Mouse (Mus musculus): ENCODE results near the gene Nfe2l2. TPM values are rescaled to one million over a fixed set of nuclear protein-coding genes. Genes with fewer than 3 reads are reported as not detected.
"Not testable (repeated sequence)": the region's sequence is repeated elsewhere in the genome, so short reads cannot be mapped to it uniquely, and the experiment has no call there.

Gene Nfe2l2
- polyA plus RNA-seq, 1 experiment from 2014 or later, result 28.5 TPM

DNA sequence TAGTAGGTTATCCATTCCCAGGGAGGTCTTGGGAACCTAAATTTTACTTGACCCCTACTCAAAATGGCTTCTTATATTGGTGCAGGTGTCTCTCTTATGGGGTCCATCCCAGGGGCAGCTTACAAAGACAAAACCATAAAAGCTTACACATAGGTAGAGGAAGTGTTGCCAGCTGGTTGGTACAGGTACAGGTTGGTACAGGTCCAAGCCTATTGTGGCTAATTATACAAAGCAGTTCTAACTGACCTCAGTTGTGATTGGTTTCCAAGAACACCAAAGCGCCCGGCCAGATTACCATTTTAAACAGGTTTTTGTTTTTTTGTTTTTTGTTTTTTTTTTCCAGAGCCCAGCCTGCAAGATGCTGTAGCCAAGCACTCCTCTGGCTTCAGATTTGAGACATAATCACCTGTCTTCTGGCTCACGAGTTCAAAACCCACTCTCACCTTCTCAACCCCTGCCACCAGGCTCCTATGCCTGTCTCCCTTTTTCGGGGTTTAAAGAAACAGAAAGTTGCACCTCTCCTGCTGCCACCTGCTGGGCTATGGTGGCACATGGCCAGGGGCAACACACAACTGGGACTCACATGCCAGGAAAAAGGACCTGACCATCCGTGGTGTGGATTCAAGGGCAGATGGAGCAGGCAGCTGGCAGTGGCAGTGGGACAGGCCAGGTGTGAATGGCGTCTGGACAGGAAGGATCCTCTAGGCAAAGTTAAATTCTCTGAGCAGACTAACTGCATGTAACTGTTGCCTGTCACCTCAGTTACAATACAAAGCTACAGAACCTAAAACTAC, 68.0 kb downstream of the Nfe2l2 start:
- H3K4me3 ChIP-seq (ENCODE audit: low read depth, low read length), result no peak overlapping the region

DNA sequence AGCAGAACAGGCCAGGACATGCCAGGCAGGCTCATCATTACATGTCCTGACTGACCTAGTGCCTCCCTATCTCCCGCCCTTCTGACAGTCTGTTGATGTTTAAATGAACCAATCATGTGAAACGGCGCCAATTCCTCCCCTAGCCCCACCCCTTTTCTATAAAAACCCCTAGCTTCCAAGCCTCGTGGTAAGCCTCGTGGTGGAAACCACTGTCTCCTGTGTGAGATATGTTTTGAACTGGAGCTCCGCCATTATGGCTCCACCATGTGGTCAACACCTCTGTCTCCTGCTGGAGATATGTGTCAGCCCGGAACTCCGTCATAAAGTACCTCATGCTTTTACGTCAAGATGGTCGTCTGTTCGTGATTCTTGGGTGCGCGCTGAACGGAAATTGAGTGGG, 70.0 kb downstream of the Nfe2l2 start:
- not testable (repeated sequence) for H3K27me3 ChIP-seq (ENCODE audit: control insufficient read depth, insufficient read depth, low read length); H3K4me2 ChIP-seq (replicated peaks; ENCODE audit: low read depth, low read length); H3K27ac ChIP-seq (ENCODE audit: low read depth, low read length); H3K4me1 ChIP-seq (replicated peaks; ENCODE audit: control insufficient read depth, insufficient read depth, low read length); H3K36me3 ChIP-seq (ENCODE audit: control insufficient read depth, insufficient read depth, low read length); DNase-seq (ENCODE audit: low spot score); H3K9ac ChIP-seq (ENCODE audit: low read depth, low read length); H3K9me3 ChIP-seq (ENCODE audit: control insufficient read depth, low read length); ATAC-seq (ENCODE audit: low FRiP score); H3K4me3 ChIP-seq (ENCODE audit: low read depth, low read length)
- 94% methylated on average over 14 of the region's 14 CpGs for WGBS

More for the DNA sequence above, 68.0 kb downstream of the Nfe2l2 start:
- Histone ChIP-seq H3K9me3 (ENCODE audit: control insufficient read depth, low read length) (no peaks in the 10 kb centered on the region), H3K27ac (ENCODE audit: low read depth, low read length) (no peak overlapping the region), H3K4me2 (replicated peaks; ENCODE audit: low read depth, low read length) (no peak overlapping the region), H3K36me3 (ENCODE audit: control insufficient read depth, insufficient read depth, low read length) (no peaks in the 10 kb centered on the region), H3K9ac (ENCODE audit: low read depth, low read length) (no peak overlapping the region), H3K4me1 (replicated peaks; ENCODE audit: control insufficient read depth, insufficient read depth, low read length) (no peaks in the 10 kb centered on the region), H3K27me3 (ENCODE audit: control insufficient read depth, insufficient read depth, low read length) (no peaks in the 10 kb centered on the region)
- ATAC-seq (ENCODE audit: low FRiP score), result no peak
- DNase-seq (ENCODE audit: low spot score), result no peak
- 79% methylated on average over 6 of the region's 6 CpGs for WGBS

DNA sequence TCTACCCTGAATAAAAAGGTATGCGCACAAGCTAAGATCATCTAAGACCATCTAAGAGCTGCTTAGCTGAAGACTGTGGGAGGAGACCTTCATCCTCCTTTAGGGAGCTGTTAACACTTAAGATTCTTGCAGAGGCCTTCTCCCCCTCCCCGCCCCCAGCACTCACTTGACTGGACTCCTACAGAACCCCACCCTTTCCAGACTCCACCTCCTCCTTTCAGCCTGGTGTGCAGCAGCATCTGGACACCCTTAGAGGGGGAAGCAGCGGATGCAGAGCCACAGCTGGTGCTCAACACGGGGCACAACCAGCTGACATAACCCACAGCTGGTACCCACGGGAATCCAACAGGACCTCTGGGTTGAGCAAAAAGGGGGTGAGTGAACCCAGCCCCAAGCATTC, 70.7 kb downstream of the Nfe2l2 start:
- Histone ChIP-seq H3K4me2 (replicated peaks; ENCODE audit: low read depth, low read length) (no peak overlapping the region), H3K4me3 (ENCODE audit: low read depth, low read length) (no peak overlapping the region), H3K9ac (ENCODE audit: low read depth, low read length) (no peak overlapping the region), H3K4me1 (replicated peaks; ENCODE audit: control insufficient read depth, insufficient read depth, low read length) (no peaks in the 10 kb centered on the region), H3K27ac (ENCODE audit: low read depth, low read length) (no peak overlapping the region), H3K36me3 (ENCODE audit: control insufficient read depth, insufficient read depth, low read length) (no peaks in the 10 kb centered on the region), H3K9me3 (ENCODE audit: control insufficient read depth, low read length) (no peaks in the 10 kb centered on the region), H3K27me3 (ENCODE audit: control insufficient read depth, insufficient read depth, low read length) (no peaks in the 10 kb centered on the region)
- 77% methylated on average over 5 of the region's 5 CpGs for WGBS
- DNase-seq (ENCODE audit: low spot score) (no peak), ATAC-seq (ENCODE audit: low FRiP score) (no peak)

DNA sequence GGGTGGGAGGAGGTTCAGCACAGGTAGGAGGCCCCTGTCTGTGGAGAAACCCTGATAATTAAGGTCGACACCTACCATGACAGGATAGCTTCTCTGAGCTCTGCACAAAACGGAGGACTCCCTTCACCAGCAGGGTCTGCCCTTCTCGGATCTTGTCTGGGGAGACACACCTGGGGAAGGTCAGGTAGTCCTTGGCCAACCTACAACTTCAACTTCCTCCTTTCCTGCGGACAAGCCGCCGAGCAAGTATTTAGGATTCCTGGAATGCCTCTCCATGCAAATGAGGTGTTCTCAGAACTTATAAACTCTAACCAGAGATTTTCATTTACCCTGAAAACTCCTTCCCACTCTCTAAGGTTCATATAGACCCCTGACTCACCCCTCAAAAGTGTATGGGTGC, 71.1 kb downstream of the Nfe2l2 start:
- Histone ChIP-seq H3K9me3 (ENCODE audit: control insufficient read depth, low read length) (no peaks in the 10 kb centered on the region), H3K4me1 (replicated peaks; ENCODE audit: control insufficient read depth, insufficient read depth, low read length) (no peaks in the 10 kb centered on the region), H3K27ac (ENCODE audit: low read depth, low read length) (no peak overlapping the region), H3K4me3 (ENCODE audit: low read depth, low read length) (no peak overlapping the region), H3K9ac (ENCODE audit: low read depth, low read length) (no peak overlapping the region), H3K36me3 (ENCODE audit: control insufficient read depth, insufficient read depth, low read length) (no peaks in the 10 kb centered on the region), H3K4me2 (replicated peaks; ENCODE audit: low read depth, low read length) (no peak overlapping the region), H3K27me3 (ENCODE audit: control insufficient read depth, insufficient read depth, low read length) (no peaks in the 10 kb centered on the region)
- no peak for DNase-seq (ENCODE audit: low spot score)
- whole genome bisulfite sequencing, result 82% methylated on average over 6 of the region's 6 CpGs
- ATAC-seq (ENCODE audit: low FRiP score), result no peak

DNA sequence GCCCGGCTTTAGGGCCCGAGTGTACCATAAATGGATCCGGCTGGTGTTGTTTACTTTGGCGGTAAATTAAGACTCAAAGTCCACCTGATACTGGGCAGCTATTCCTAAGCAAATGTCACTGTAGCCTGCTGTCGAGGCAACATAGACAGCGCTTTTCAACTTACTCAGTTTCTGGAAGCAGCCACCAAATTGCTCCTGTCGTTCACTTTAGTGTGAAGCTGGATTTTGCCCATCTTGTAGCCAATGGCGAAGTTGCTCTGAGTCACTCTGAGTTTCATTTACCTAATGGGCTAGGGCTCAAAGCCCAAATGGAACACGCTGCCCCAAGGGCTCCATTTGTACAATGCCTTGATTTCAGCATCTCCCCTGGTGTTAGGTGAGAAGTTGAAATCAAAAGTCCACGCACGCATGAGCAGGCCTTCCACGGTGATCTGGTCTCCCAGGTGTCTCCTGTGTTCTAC, 71.7 kb downstream of the Nfe2l2 start:
- no peak for DNase-seq (ENCODE audit: low spot score)
- H3K4me1 ChIP-seq (replicated peaks; ENCODE audit: control insufficient read depth, insufficient read depth, low read length), result no peaks in the 10 kb centered on the region
- H3K27ac ChIP-seq (ENCODE audit: low read depth, low read length), result no peak overlapping the region
- no peak for ATAC-seq (ENCODE audit: low FRiP score)
- H3K4me2 ChIP-seq (replicated peaks; ENCODE audit: low read depth, low read length), result no peak overlapping the region
- H3K9me3 ChIP-seq (ENCODE audit: control insufficient read depth, low read length), result no peaks in the 10 kb centered on the region
- no peaks in the 10 kb centered on the region for H3K27me3 ChIP-seq (ENCODE audit: control insufficient read depth, insufficient read depth, low read length)
- no peak overlapping the region for H3K9ac ChIP-seq (ENCODE audit: low read depth, low read length)
- H3K36me3 ChIP-seq (ENCODE audit: control insufficient read depth, insufficient read depth, low read length), result no peaks in the 10 kb centered on the region
- H3K4me3 ChIP-seq (ENCODE audit: low read depth, low read length), result no peak overlapping the region
- 92% methylated on average over 12 of the region's 12 CpGs for WGBS

DNA sequence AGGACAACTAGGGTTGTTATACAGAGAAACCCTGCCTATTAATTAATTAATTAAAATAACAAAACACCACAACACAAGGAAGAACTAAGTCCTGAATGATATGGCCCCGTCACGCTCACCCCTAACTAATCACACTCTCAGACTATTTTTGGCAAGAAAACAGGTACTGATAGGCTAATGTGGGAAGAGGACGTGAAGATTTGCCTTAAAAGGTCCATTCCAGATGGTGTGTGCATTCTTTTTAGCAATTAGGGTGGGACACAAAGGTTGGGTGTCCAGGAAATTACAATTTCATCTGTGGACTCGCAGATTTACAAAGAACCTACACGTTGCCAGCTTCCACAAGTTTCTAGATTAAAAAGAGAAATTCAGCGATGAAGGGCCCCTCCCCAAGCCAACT, 72.4 kb downstream of the Nfe2l2 start:
- Histone ChIP-seq H3K27ac (ENCODE audit: low read depth, low read length) (no peak overlapping the region), H3K27me3 (ENCODE audit: control insufficient read depth, insufficient read depth, low read length) (no peaks in the 10 kb centered on the region), H3K4me1 (replicated peaks; ENCODE audit: control insufficient read depth, insufficient read depth, low read length) (no peaks in the 10 kb centered on the region), H3K4me2 (replicated peaks; ENCODE audit: low read depth, low read length) (no peak overlapping the region), H3K4me3 (ENCODE audit: low read depth, low read length) (no peak overlapping the region), H3K36me3 (ENCODE audit: control insufficient read depth, insufficient read depth, low read length) (no peaks in the 10 kb centered on the region), H3K9ac (ENCODE audit: low read depth, low read length) (no peak overlapping the region), H3K9me3 (ENCODE audit: control insufficient read depth, low read length) (no peaks in the 10 kb centered on the region)
- ATAC-seq (ENCODE audit: low FRiP score) (no peak), DNase-seq (ENCODE audit: low spot score) (no peak)
- 87% methylated on average over 6 of the region's 6 CpGs for WGBS

DNA sequence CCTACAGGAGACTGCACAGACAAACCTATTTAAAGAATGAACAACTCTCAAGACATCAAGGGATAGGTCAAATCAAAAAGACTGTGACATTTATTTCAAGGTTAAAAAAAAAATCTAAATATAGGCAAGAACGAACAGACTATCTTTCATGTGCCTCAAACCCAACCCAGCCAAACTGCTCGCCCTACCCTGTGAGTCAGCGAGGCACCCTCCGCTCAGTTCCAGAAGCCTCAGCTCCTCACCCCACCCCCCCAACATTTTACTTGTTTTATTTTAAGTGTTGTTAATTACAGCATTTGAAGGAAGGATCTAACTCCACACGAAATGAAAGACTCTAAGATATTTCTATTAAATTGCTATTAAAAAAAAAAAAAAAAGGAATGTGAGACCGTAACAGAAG, 73.0 kb downstream of the Nfe2l2 start:
- no peaks in the 10 kb centered on the region for H3K27me3 ChIP-seq (ENCODE audit: control insufficient read depth, insufficient read depth, low read length)
- WGBS, result 88% methylated on average over 6 of the region's 6 CpGs
- H3K9me3 ChIP-seq (ENCODE audit: control insufficient read depth, low read length), result no peaks in the 10 kb centered on the region
- no peaks in the 10 kb centered on the region for H3K36me3 ChIP-seq (ENCODE audit: control insufficient read depth, insufficient read depth, low read length)
- H3K27ac ChIP-seq (ENCODE audit: low read depth, low read length), result no peak overlapping the region
- no peak overlapping the region for H3K4me2 ChIP-seq (replicated peaks; ENCODE audit: low read depth, low read length)
- no peak for DNase-seq (ENCODE audit: low spot score)
- ATAC-seq (ENCODE audit: low FRiP score), result no peak
- H3K4me3 ChIP-seq (ENCODE audit: low read depth, low read length), result no peak overlapping the region
- H3K4me1 ChIP-seq (replicated peaks; ENCODE audit: control insufficient read depth, insufficient read depth, low read length), result no peaks in the 10 kb centered on the region
- no peak overlapping the region for H3K9ac ChIP-seq (ENCODE audit: low read depth, low read length)

- no peak overlapping the region for H3K4me3 ChIP-seq (ENCODE audit: low read depth, low read length)
- no peaks in the 10 kb centered on the region for H3K9me3 ChIP-seq (ENCODE audit: control insufficient read depth, low read length)
- no peaks in the 10 kb centered on the region for H3K4me1 ChIP-seq (replicated peaks; ENCODE audit: control insufficient read depth, insufficient read depth, low read length)
- DNase-seq (ENCODE audit: low spot score) (no peak), ATAC-seq (ENCODE audit: low FRiP score) (no peak)
- H3K4me2 ChIP-seq (replicated peaks; ENCODE audit: low read depth, low read length), result no peak overlapping the region
- H3K27ac ChIP-seq (ENCODE audit: low read depth, low read length), result no peak overlapping the region
- WGBS, result 92% methylated on average over 8 of the region's 8 CpGs
- H3K9ac ChIP-seq (ENCODE audit: low read depth, low read length), result no peak overlapping the region
- no peaks in the 10 kb centered on the region for H3K36me3 ChIP-seq (ENCODE audit: control insufficient read depth, insufficient read depth, low read length)
- H3K27me3 ChIP-seq (ENCODE audit: control insufficient read depth, insufficient read depth, low read length), result no peaks in the 10 kb centered on the region
Measured at GRCm38 (mm10) chr2:75628487-75628886, 76.0 kb downstream of the Nfe2l2 start.
